Mouse (Mus musculus) ES-Bruce4 (cell line): ENCODE measurements around the gene Hdc.

Experiments used
- CTCF ChIP-seq: IDR thresholded peaks from one replicate; pipeline ENCODE4 v1.8.1; 2011; ENCODE audit warnings: low read depth, low read length
- EP300 ChIP-seq: IDR thresholded peaks from 2 replicates; pipeline ENCODE4 v1.6.1; 2011; ENCODE audit warnings: low read depth, low read length; ENCODE audit not compliant: insufficient read depth
- POLR2A ChIP-seq: IDR thresholded peaks from one replicate; pipeline ENCODE4 v1.8.1; 2011; ENCODE audit warnings: low read length; ENCODE audit not compliant: insufficient read depth

- TF ChIP-seq CTCF: no peak
- TF ChIP-seq POLR2A: no peak
- TF ChIP-seq EP300: no peak
Observed at GRCm38 (mm10) chr2:126652929-126653328, 33.8 kb upstream of the Hdc start.
